Mouse (Mus musculus) naive thymus-derived CD4-positive, alpha-beta T cell, adult 2 months (primary cell): Measurements from ENCODE around the gene Atp5e.
A peak's percentile ranks its signal among the peaks of the same experiment; 100 is the strongest.

ENCODE experiments used
- DNase-seq: peaks from one replicate; pipeline ENCODE4 v3.0.0-alpha.2; 2011; ENCODE audit warnings: low read depth

The Atp5e gene

GRCm38 (mm10) chr2:174463789-174464523 is at the start of gene Atp5e:
Atp5e (minus strand) TSS chr2:174464105.
- peak; percentile 83 for DNase-seq

- no peak for DNase-seq
Measured at GRCm38 (mm10) chr2:174509825-174510224, 45.9 kb upstream of the Atp5e start.

GRCm38 (mm10) chr2:174507998-174508397 is 44.1 kb upstream of the Atp5e start:
- no peak for DNase-seq

- DNase-seq = no peak
Measured at GRCm38 (mm10) chr2:174502831-174503460, 39.0 kb upstream of the Atp5e start.

GRCm38 (mm10) chr2:174502321-174502720 is 38.4 kb upstream of the Atp5e start:
- DNase-seq = no peak

GRCm38 (mm10) chr2:174501517-174501916 is 37.6 kb upstream of the Atp5e start:
- DNase-seq = no peak

GRCm38 (mm10) chr2:174500814-174501503 is 37.1 kb upstream of the Atp5e start:
- no peak for DNase-seq

GRCm38 (mm10) chr2:174492858-174493257 is 29.0 kb upstream of the Atp5e start:
- DNase-seq = peak; percentile 79

- DNase-seq = no peak
Measured at GRCm38 (mm10) chr2:174487005-174487404, 23.1 kb upstream of the Atp5e start.

GRCm38 (mm10) chr2:174478746-174479145 is 14.8 kb upstream of the Atp5e start:
- no peak for DNase-seq

GRCm38 (mm10) chr2:174477543-174478319 is 13.8 kb upstream of the Atp5e start:
- no peak for DNase-seq

- no peak for DNase-seq
Measured at GRCm38 (mm10) chr2:174473550-174473927, 9.6 kb upstream of the Atp5e start.

- peak; percentile 100 for DNase-seq
Measured at GRCm38 (mm10) chr2:174472818-174473549, 9.1 kb upstream of the Atp5e start, which contains the start of gene Prelid3b. Prelid3b (minus strand) TSS chr2:174473081.

GRCm38 (mm10) chr2:174472407-174472806 is 8.5 kb upstream of the Atp5e start:
- DNase-seq = no peak

GRCm38 (mm10) chr2:174470786-174471405 is 7.0 kb upstream of the Atp5e start:
- DNase-seq = no peak

- DNase-seq = no peak
Measured at GRCm38 (mm10) chr2:174470333-174470732, 6.4 kb upstream of the Atp5e start.

- DNase-seq = no peak
Measured at GRCm38 (mm10) chr2:174463370-174463769, 535 bp downstream of the Atp5e start.

GRCm38 (mm10) chr2:174459365-174459764 is 4.5 kb downstream of the Atp5e start:
- DNase-seq = no peak

GRCm38 (mm10) chr2:174453681-174454080 is 10.2 kb downstream of the Atp5e start:
- no peak for DNase-seq

GRCm38 (mm10) chr2:174450353-174450752 is 13.6 kb downstream of the Atp5e start, which contains the start of gene Tubb1:
Tubb1 (plus strand) TSS chr2:174450695.
- no peak for DNase-seq

GRCm38 (mm10) chr2:174448405-174448804 is 15.5 kb downstream of the Atp5e start:
- no peak for DNase-seq
